Mouse (Mus musculus): ENCODE measurements around the gene P2ry10b.

Gene P2ry10b

GRCm38 (mm10) chrX:107148681-107149080, at the start of gene P2ry10b:
TSS of gene P2ry10b (plus strand) at chrX:107148927.
- no peak for DNase-seq (ENCODE audit: low read depth in 1 of 2, low spot score in 2 of 2)

GRCm38 (mm10) chrX:107116333-107116732, 32.4 kb upstream of the P2ry10b start:
- no peak for DNase-seq (ENCODE audit: low read depth in 1 of 2, low spot score in 2 of 2)

GRCm38 (mm10) chrX:107116987-107117386, 31.7 kb upstream of the P2ry10b start:
- no peak for DNase-seq (ENCODE audit: low read depth in 1 of 2, low spot score in 2 of 2)

- no peak for DNase-seq (ENCODE audit: low read depth in 1 of 2, low spot score in 2 of 2)
Observed at GRCm38 (mm10) chrX:107143184-107143583, 5.5 kb upstream of the P2ry10b start.

- DNase-seq (ENCODE audit: low read depth in 1 of 2, low spot score in 2 of 2) = no peak
Observed at GRCm38 (mm10) chrX:107143930-107144329, 4.8 kb upstream of the P2ry10b start.

- DNase-seq (ENCODE audit: low read depth in 1 of 2, low spot score in 2 of 2) = no peak
Observed at GRCm38 (mm10) chrX:107149391-107149993, 765 bp downstream of the P2ry10b start.

- no peak for DNase-seq (ENCODE audit: low read depth in 1 of 2, low spot score in 2 of 2)
Observed at GRCm38 (mm10) chrX:107150027-107150426, 1.3 kb downstream of the P2ry10b start.

GRCm38 (mm10) chrX:107150752-107151515, 2.2 kb downstream of the P2ry10b start:
- DNase-seq (ENCODE audit: low read depth in 1 of 2, low spot score in 2 of 2) = peak; percentile 24 to 36

GRCm38 (mm10) chrX:107156021-107156420, 7.3 kb downstream of the P2ry10b start:
- no peak for DNase-seq (ENCODE audit: low read depth in 1 of 2, low spot score in 2 of 2)

GRCm38 (mm10) chrX:107160496-107160895, 11.8 kb downstream of the P2ry10b start:
- no peak for DNase-seq (ENCODE audit: low read depth in 1 of 2, low spot score in 2 of 2)

GRCm38 (mm10) chrX:107168281-107168680, 19.6 kb downstream of the P2ry10b start:
- DNase-seq (ENCODE audit: low read depth in 1 of 2, low spot score in 2 of 2) = no peak

- DNase-seq (ENCODE audit: low read depth in 1 of 2, low spot score in 2 of 2) = no peak
Observed at GRCm38 (mm10) chrX:107169128-107169527, 20.4 kb downstream of the P2ry10b start.

- peak in 1 of 2 experiments; percentile 5 for DNase-seq (ENCODE audit: low read depth in 1 of 2, low spot score in 2 of 2)
Observed at GRCm38 (mm10) chrX:107178742-107179141, 30.0 kb downstream of the P2ry10b start.

- DNase-seq (ENCODE audit: low read depth in 1 of 2, low spot score in 2 of 2) = no peak
Observed at GRCm38 (mm10) chrX:107217577-107218090, 68.9 kb downstream of the P2ry10b start.

Data from monocyte, adult 2 months (primary cell).